Mouse (Mus musculus) embryonic fibroblast, embryonic 13.5 days (primary cell): Measurements from ENCODE around the gene Ano6.

Source experiments
- CTCF ChIP-seq: IDR thresholded peaks from 2 replicates; pipeline ENCODE4 v1.5.1; 2011; ENCODE audit warnings: mild to moderate bottlenecking, control low read depth, low read length, moderate library complexity, borderline replicate concordance; ENCODE audit not compliant: insufficient read depth
- POLR2A ChIP-seq: IDR thresholded peaks from 2 replicates; pipeline ENCODE4 v1.6.1; 2011; ENCODE audit warnings: low read depth, mild to moderate bottlenecking, control low read depth, low read length, moderate library complexity

DNA sequence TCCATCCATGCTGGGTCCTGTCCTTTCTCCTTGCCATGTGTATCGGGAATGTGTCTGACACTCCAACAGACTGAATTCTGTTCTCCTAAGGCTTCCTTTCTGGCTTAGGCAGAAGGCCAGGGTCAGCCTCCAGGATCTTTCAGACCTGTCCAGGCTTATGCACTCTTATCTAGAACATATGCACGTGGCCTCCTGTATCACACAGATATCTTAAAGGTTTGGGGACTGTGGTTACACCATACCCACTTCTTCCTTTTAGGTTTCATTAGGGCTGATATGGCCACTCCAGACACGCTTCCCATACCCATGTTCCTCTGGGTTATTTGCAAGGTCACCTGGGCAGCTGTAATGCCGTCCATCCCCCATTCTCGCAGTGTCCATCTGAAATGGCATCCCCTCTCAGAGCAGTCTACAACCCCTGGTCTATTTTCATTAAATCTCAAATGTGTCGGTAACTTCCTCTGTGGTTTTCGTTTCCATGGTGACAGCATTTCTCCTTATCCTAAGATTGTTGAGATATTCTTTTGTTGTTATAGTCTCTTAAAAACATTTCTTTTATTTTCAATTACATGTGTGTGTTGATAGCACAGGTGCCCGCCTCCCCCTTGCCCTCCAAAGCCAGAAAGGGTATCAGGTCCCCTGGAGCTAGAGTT, 134.8 kb downstream of the Ano6 start:
- TF ChIP-seq CTCF (no peak), POLR2A (no peak)
